Mouse (Mus musculus) MEL (cell line): Measurements from ENCODE around the gene Fbln5. TPM values are rescaled to one million over a fixed set of nuclear protein-coding genes. Genes with fewer than 3 reads are reported as not detected.

Source experiments
- DNase-seq: peaks from one replicate; pipeline ENCODE4 v3.0.0; 2011; ENCODE audit warnings: low read depth, low spot score
- H3K27ac ChIP-seq: 2 replicates; pipeline ENCODE4 v1.5.1; 2012; ENCODE audit warnings: low read depth, mild to moderate bottlenecking, control low read depth, low read length, moderate library complexity; ENCODE audit not compliant: control insufficient read depth
- H3K27me3 ChIP-seq, 2 experiments: fragments of 150-350 bp in 1 of 2; sonication (generic) in 1 of 2; 2 replicates each; pipeline ENCODE4 v1.6.1; 2012; ENCODE audit warnings: low read length in 2 of 2, mild to moderate bottlenecking in 2 of 2, improper control_type of control experiment in 1 of 2, moderate library complexity in 1 of 2; ENCODE audit not compliant: insufficient read depth in 2 of 2, control insufficient read depth in 1 of 2
- H3K36me3 ChIP-seq, 2 experiments: 2 replicates each; pipeline ENCODE4 v1.6.1; 2012 to 2014; ENCODE audit warnings: low read length in 2 of 2, improper control_type of control experiment in 1 of 2, inconsistent platforms in 1 of 2, mild to moderate bottlenecking in 1 of 2; ENCODE audit not compliant: insufficient read depth in 2 of 2, control insufficient read depth in 1 of 2
- H3K4me1 ChIP-seq, 2 experiments: fragments of 150-350 bp in 1 of 2; sonication (generic) in 1 of 2; 2 replicates each; pipeline ENCODE4 v1.6.1; 2012; ENCODE audit warnings: low read length in 2 of 2, improper control_type of control experiment in 1 of 2, mild to moderate bottlenecking in 1 of 2; ENCODE audit not compliant: insufficient read depth in 2 of 2, control insufficient read depth in 1 of 2
- H3K4me3 ChIP-seq, 2 experiments: fragments of 150-350 bp in 1 of 2; sonication (generic) in 1 of 2; 2 replicates each; pipeline ENCODE4 v1.5.1; 2012; ENCODE audit warnings: low read depth in 2 of 2, low read length in 2 of 2, mild to moderate bottlenecking in 2 of 2, moderate library complexity in 2 of 2, control low read depth in 1 of 2, improper control_type of control experiment in 1 of 2; ENCODE audit not compliant: control insufficient read depth in 1 of 2, insufficient read depth in 1 of 2
- H3K79me2 ChIP-seq: 2 replicates; pipeline ENCODE4 v1.6.1; 2012; ENCODE audit warnings: mild to moderate bottlenecking, low read length, moderate library complexity; ENCODE audit not compliant: control insufficient read depth, poor library complexity, insufficient read depth
- H3K9ac ChIP-seq: 2 replicates; pipeline ENCODE4 v1.6.1; 2012; ENCODE audit warnings: low read depth, mild to moderate bottlenecking, control low read depth, low read length, moderate library complexity; ENCODE audit not compliant: control insufficient read depth, poor library complexity, severe bottlenecking
- H3K9me3 ChIP-seq: fragments of 150-350 bp; sonication (generic); replicated peaks from 2 replicates; pipeline ENCODE4 v1.6.1; 2012; ENCODE audit warnings: mild to moderate bottlenecking, low read length, improper control_type of control experiment, moderate library complexity; ENCODE audit not compliant: insufficient read depth
- CHD1 ChIP-seq: IDR thresholded peaks from 2 replicates; pipeline ENCODE4 v1.6.1; 2012; ENCODE audit warnings: low read depth, mild to moderate bottlenecking, inconsistent platforms, low read length, improper control_type of control experiment
- CHD2 ChIP-seq: IDR thresholded peaks from 2 replicates; pipeline ENCODE4 v1.6.1; 2011; ENCODE audit warnings: low read length, improper control_type of control experiment
- CTCF ChIP-seq, 3 experiments: IDR thresholded peaks in 2 of 3; conservative IDR thresholded peaks in 1 of 3; 2 replicates each; pipeline ENCODE4 v1.5.1; 2011 to 2012; ENCODE audit warnings: low read length in 3 of 3, low read depth in 2 of 3, mild to moderate bottlenecking in 2 of 3, improper control_type of control experiment in 1 of 3, inconsistent platforms in 1 of 3, mixed read lengths in 1 of 3, moderate library complexity in 1 of 3; ENCODE audit not compliant: control insufficient read depth in 1 of 3, insufficient read depth in 1 of 3, poor library complexity in 1 of 3, severe bottlenecking in 1 of 3
- E2F4 ChIP-seq: IDR thresholded peaks from 2 replicates; pipeline ENCODE4 v1.6.1; 2011; ENCODE audit warnings: low read depth, low read length, improper control_type of control experiment, borderline replicate concordance
- GABPA ChIP-seq: IDR thresholded peaks from 2 replicates; pipeline ENCODE4 v1.6.1; 2012; ENCODE audit warnings: low read depth, mild to moderate bottlenecking, inconsistent platforms, low read length, improper control_type of control experiment, moderate library complexity
- JUND ChIP-seq: IDR thresholded peaks from 2 replicates; pipeline ENCODE4 v1.6.1; 2011; ENCODE audit warnings: low read depth, mild to moderate bottlenecking, improper control_type of control experiment, low read length
- KAT2A ChIP-seq: conservative IDR thresholded peaks from 2 replicates; pipeline ENCODE4 v1.6.1; 2012; ENCODE audit warnings: low read depth, low read length, improper control_type of control experiment, inconsistent platforms
- MAFK ChIP-seq: IDR thresholded peaks from 2 replicates; pipeline ENCODE4 v1.6.1; 2011; ENCODE audit warnings: low read depth, mild to moderate bottlenecking, low read length, improper control_type of control experiment, borderline replicate concordance
- MAZ ChIP-seq: IDR thresholded peaks from 2 replicates; pipeline ENCODE4 v1.6.1; 2012; ENCODE audit warnings: low read depth, mild to moderate bottlenecking, inconsistent platforms, low read length, improper control_type of control experiment
- MEF2A ChIP-seq: IDR thresholded peaks from 2 replicates; pipeline ENCODE4 v1.6.1; 2014; ENCODE audit warnings: low read depth, mild to moderate bottlenecking, inconsistent platforms, low read length, improper control_type of control experiment; ENCODE audit not compliant: poor library complexity, insufficient replicate concordance, severe bottlenecking; ENCODE audit errors: extremely low read depth
- MYC ChIP-seq: IDR thresholded peaks from 2 replicates; pipeline ENCODE4 v1.6.1; 2011; ENCODE audit warnings: low read depth, mild to moderate bottlenecking, low read length, improper control_type of control experiment, moderate library complexity
- NELFE ChIP-seq: IDR thresholded peaks from 2 replicates; pipeline ENCODE4 v1.6.1; 2011; ENCODE audit warnings: low read depth, low read length, improper control_type of control experiment
- POLR2A ChIP-seq, 2 experiments: IDR thresholded peaks; 2 replicates each; pipeline ENCODE4 v1.6.1; 2011 to 2012; ENCODE audit warnings: low read length in 2 of 2, mild to moderate bottlenecking in 2 of 2, control low read depth in 1 of 2, improper control_type of control experiment in 1 of 2, low read depth in 1 of 2, moderate library complexity in 1 of 2; ENCODE audit not compliant: control insufficient read depth in 1 of 2, insufficient read depth in 1 of 2, poor library complexity in 1 of 2
- POLR2AphosphoS5 ChIP-seq: IDR thresholded peaks from 2 replicates; pipeline ENCODE4 v1.6.1; 2012; ENCODE audit warnings: low read depth, borderline replicate concordance, mild to moderate bottlenecking, inconsistent platforms, low read length, moderate library complexity, mixed read lengths
- RAD21 ChIP-seq: IDR thresholded peaks from 2 replicates; pipeline ENCODE4 v1.6.1; 2011; ENCODE audit warnings: mild to moderate bottlenecking, low read depth, low read length, improper control_type of control experiment
- SMC3 ChIP-seq: IDR thresholded peaks from 2 replicates; pipeline ENCODE4 v1.6.1; 2011; ENCODE audit warnings: low read depth, low read length, improper control_type of control experiment
- USF1 ChIP-seq: IDR thresholded peaks from 2 replicates; pipeline ENCODE4 v1.6.1; 2014; ENCODE audit warnings: low read depth, mild to moderate bottlenecking, inconsistent platforms, low read length, improper control_type of control experiment, moderate library complexity
- ZKSCAN1 ChIP-seq: IDR thresholded peaks from 2 replicates; pipeline ENCODE4 v1.6.1; 2012; ENCODE audit warnings: low read depth, mild to moderate bottlenecking, inconsistent platforms, low read length, improper control_type of control experiment, moderate library complexity
- polyA plus RNA-seq, 2 experiments: library from polyadenylated mRNA; stranded (reverse) in 1 of 2; unstranded in 1 of 2; fragments of >175 nt in 1 of 2; fragments of >200 nt in 1 of 2; gene quantifications; 2 replicates each; pipeline versions ENCODE4 v1.2.1 to v1.2.4; 2012; ENCODE audit warnings: low replicate concordance in 2 of 2, low read depth in 1 of 2; ENCODE audit not compliant: insufficient read length in 2 of 2, insufficient read depth in 1 of 2, missing spikeins in 1 of 2
- total RNA-seq: library from RNA; depleted of rRNA; stranded (reverse); fragments of 300-350 nt; gene quantifications from 2 replicates; pipeline ENCODE4 v1.2.3, GENCODE M21; 2012

Gene Fbln5
- total and polyA plus RNA-seq, 3 experiments, result not detected

- H3K9ac ChIP-seq, result no peak overlapping the region
- H3K4me1 ChIP-seq, result no peaks in the 10 kb centered on the region
- H3K27me3 ChIP-seq, result no peaks in the 10 kb centered on the region; a peak in 2 of 4 replicates
- no peaks in the 10 kb centered on the region for H3K36me3 ChIP-seq
- no peaks in the 10 kb centered on the region for H3K9me3 ChIP-seq
- no peak for TF ChIP-seq MAZ
- no peak for TF ChIP-seq USF1
- no peak for TF ChIP-seq KAT2A
- TF ChIP-seq MAFK, result no peak
- no peak for TF ChIP-seq POLR2A (IDR thresholded peaks at IDR 0.05; ENCODE audit: control insufficient read depth in 1 of 2, insufficient read depth in 1 of 2, low read depth in 1 of 2, low read length in 2 of 2, poor library complexity in 1 of 2)
- no peak for TF ChIP-seq CTCF (IDR thresholded peaks at IDR 0.05 in 2 of 3, conservative IDR thresholded peaks at IDR 0.05 in 1 of 3; ENCODE audit: control insufficient read depth in 1 of 3, insufficient read depth in 1 of 3, low read depth in 2 of 3, low read length in 3 of 3, poor library complexity in 1 of 3, severe bottlenecking in 1 of 3)
- no peak for TF ChIP-seq JUND
- no peak for TF ChIP-seq POLR2AphosphoS5
- TF ChIP-seq CHD1, result no peak
- no peak for TF ChIP-seq ZKSCAN1
- TF ChIP-seq E2F4, result no peak
- no peak for TF ChIP-seq GABPA
- no peak for TF ChIP-seq CHD2
- no peak for TF ChIP-seq MYC
- TF ChIP-seq NELFE, result no peak
- no peak for DNase-seq
- H3K27ac ChIP-seq, result no peak overlapping the region
- no peak overlapping the region for H3K4me3 ChIP-seq
- H3K79me2 ChIP-seq, result no peaks in the 10 kb centered on the region
These were observed 78.4 kb downstream of the Fbln5 start for GRCm38 (mm10) chr12:101740486-101740885.

GRCm38 (mm10) chr12:101740045-101740444 lies 78.8 kb downstream of the Fbln5 start:
- no peaks in the 10 kb centered on the region for H3K79me2 ChIP-seq
- no peaks in the 10 kb centered on the region for H3K9me3 ChIP-seq
- DNase-seq, result peak; percentile 41
- H3K27ac ChIP-seq, result no peak overlapping the region
- no peaks in the 10 kb centered on the region for H3K4me1 ChIP-seq
- H3K9ac ChIP-seq, result no peak overlapping the region
- H3K36me3 ChIP-seq, result no peaks in the 10 kb centered on the region
- no peak for TF ChIP-seq MEF2A
- TF ChIP-seq RAD21, result no peak
- no peak for TF ChIP-seq MAZ
- TF ChIP-seq SMC3, result no peak
- H3K4me3 ChIP-seq, result no peak overlapping the region
- H3K27me3 ChIP-seq, result no peaks in the 10 kb centered on the region; a peak in 2 of 4 replicates
